Mouse (Mus musculus): ENCODE results near the gene Ppp4r3a.

- TF ChIP-seq CTCF (IDR thresholded peaks at IDR 0.05; ENCODE audit: low read depth, low read length) (no peak), POLR2AphosphoS5 (IDR thresholded peaks at IDR 0.05; ENCODE audit: insufficient replicate concordance, low read depth, low read length) (no peak)
Observed at GRCm38 (mm10) chr12:101083839-101084195, 315 bp upstream of the Ppp4r3a start.
